Mouse (Mus musculus) heart, adult 2 months (tissue): ENCODE data around the gene Mtrex.

Source experiments
- CTCF ChIP-seq: fragments of 200-600 bp; IDR thresholded peaks from 2 replicates; pipeline ENCODE4 v1.8.1; 2022; ENCODE audit warnings: antibody characterized with exemption, mild to moderate bottlenecking, moderate library complexity
- POLR2A ChIP-seq: fragments of 200-500 bp; IDR thresholded peaks from 2 replicates; pipeline ENCODE4 v1.6.1; 2011; ENCODE audit warnings: mild to moderate bottlenecking, low read depth, low read length, control low read depth; ENCODE audit not compliant: insufficient read depth

GRCm38 (mm10) chr13:112976720-112977119, 49.5 kb upstream of the Mtrex start:
- no peak for TF ChIP-seq POLR2A
- TF ChIP-seq CTCF = no peak
